ENCODE assay signal across 16 mouse cellular contexts in genomic region chr17:80490166-80490565, GRCm38 (mm10).
"Had no signal": no experiment of that assay in that cellular context is flagged by ENCODE, and none has a peak within 500 bp of the region (broad histone marks: within the 10 kb centered on the region; RNA-seq: fewer than 3 reads in every experiment).

No protein-coding gene starts in this region.

- DNase-seq: kidney, adult 9 months; kidney, postnatal 25 days; layer of hippocampus, adult 9-11 months; layer of hippocampus, postnatal 36 days; liver; liver, embryonic 13.5 days; lung, adult 18-20 months; right cerebral cortex, adult 18-20 months; right cerebral cortex, postnatal 25 days; thymus, postnatal 4 days had no signal

- H3K27ac ChIP-seq: limb, embryonic 12.5 days; liver, embryonic 13.5 days; midbrain, embryonic 12.5 days; neural tube, embryonic 15.5 days; stomach, postnatal 0 days had no signal

- H3K9ac ChIP-seq: limb, embryonic 12.5 days; liver, embryonic 13.5 days; midbrain, embryonic 12.5 days; neural tube, embryonic 15.5 days had no signal

- ATAC-seq: lung, postnatal 0 days; midbrain, embryonic 16.5 days had no signal

- H3K9me3 ChIP-seq: limb, embryonic 12.5 days; liver, embryonic 13.5 days; midbrain, embryonic 12.5 days; neural tube, embryonic 15.5 days had no signal

- H3K4me3 ChIP-seq: limb, embryonic 12.5 days; liver, embryonic 13.5 days; midbrain, embryonic 12.5 days; neural tube, embryonic 15.5 days had no signal

- H3K4me2 ChIP-seq: limb, embryonic 12.5 days; liver, embryonic 13.5 days; midbrain, embryonic 12.5 days; neural tube, embryonic 15.5 days had no signal

- H3K36me3 ChIP-seq: limb, embryonic 12.5 days; liver, embryonic 13.5 days; midbrain, embryonic 12.5 days; neural tube, embryonic 15.5 days had no signal

- H3K4me1 ChIP-seq: limb, embryonic 12.5 days; midbrain, embryonic 12.5 days; neural tube, embryonic 15.5 days had no signal

- H3K27me3 ChIP-seq: limb, embryonic 12.5 days; liver, embryonic 13.5 days; midbrain, embryonic 12.5 days; neural tube, embryonic 15.5 days had no signal
